Mouse (Mus musculus) gastrocnemius, adult 8-10 months (tissue): ENCODE measurements around the gene Rfpl4. TPM values are rescaled to one million over a fixed set of nuclear protein-coding genes. Genes with fewer than 3 reads are reported as not detected.
"Not testable (repeated sequence)": the region's sequence is repeated elsewhere in the genome, so short reads cannot be mapped to it uniquely, and the experiment has no call there.

Experiments used
- DNase-seq, 2 experiments: peaks; one replicate each; pipeline ENCODE4 v3.0.0; 2022; ENCODE audit warnings: low spot score in 2 of 2
- microRNA-seq: library from miRNA; unstranded; fragments of <30 nt; microRNA quantifications from one replicate; pipeline ENCODE4 v1.2.0, GENCODE M21; 2022
- total RNA-seq, 4 experiments: library from RNA; stranded (reverse); gene quantifications; 2 replicates each; pipeline ENCODE4 v1.2.4; 2022

Rfpl4 gene
- total RNA-seq, 4 experiments from 2014 or later, result not detected

- no peak for DNase-seq
Measured at GRCm38 (mm10) chr7:5080815-5081214, 35.9 kb downstream of the Rfpl4 start.

- peak; percentile 92 to 94 for DNase-seq
Measured at GRCm38 (mm10) chr7:5080010-5080751, 36.6 kb downstream of the Rfpl4 start, which contains the start of gene Epn1. Gene Epn1, plus strand, starts transcription at chr7:5080235.

GRCm38 (mm10) chr7:5079365-5080009, 37.3 kb downstream of the Rfpl4 start:
- not testable (repeated sequence) for DNase-seq

- DNase-seq, result no peak
Measured at GRCm38 (mm10) chr7:5076931-5077330, 39.8 kb downstream of the Rfpl4 start.

- no peak for DNase-seq
Measured at GRCm38 (mm10) chr7:5074984-5075383, 41.8 kb downstream of the Rfpl4 start.

GRCm38 (mm10) chr7:5073586-5073985, 43.2 kb downstream of the Rfpl4 start:
- no peak for DNase-seq

GRCm38 (mm10) chr7:5064886-5065285, 51.9 kb downstream of the Rfpl4 start:
- DNase-seq, result no peak

- no peak for DNase-seq
Measured at GRCm38 (mm10) chr7:5062360-5063001, 54.3 kb downstream of the Rfpl4 start.

GRCm38 (mm10) chr7:5061774-5062359, 54.9 kb downstream of the Rfpl4 start, which contains the start of gene U2af2:
Gene U2af2, plus strand, starts transcription at chr7:5062143.
- DNase-seq, result peak; percentile 83 to 92

GRCm38 (mm10) chr7:5060944-5061773, 55.6 kb downstream of the Rfpl4 start:
- DNase-seq, result peak; percentile 97

- peak; percentile 69 to 76 for DNase-seq
Measured at GRCm38 (mm10) chr7:5060239-5060731, 56.5 kb downstream of the Rfpl4 start.

Small RNA genes lying within 50 kb of the gene (microRNA-seq; reads per million reads assigned to microRNA genes)
- gene Gm26217, result not detected

Other genes starting within 250 kb of the Rfpl4 start
- 1 to 10 TPM; 3.5 to 5.0 (median 3.8) TPM for gene Isoc2b, start 246.7 kb downstream of the Rfpl4 start, total RNA-seq
- gene Isoc2a, start 239.8 kb downstream of the Rfpl4 start, total RNA-seq, result 10 to 100 TPM; 23.6 to 32.4 (median 28.2) TPM
- under 1 TPM in 3 of 4 experiments, not detected in 1; 0.29 to 0.81 (median 0.48) TPM for gene Gm36210, start 210.4 kb downstream of the Rfpl4 start, total RNA-seq
- 10 to 100 TPM in 2 of 4 experiments, 1 to 10 TPM in 2; 8.3 to 10.7 (median 9.7) TPM for gene Zfp628, start 201.7 kb downstream of the Rfpl4 start, total RNA-seq
- gene Nat14, start 194.9 kb downstream of the Rfpl4 start, total RNA-seq, result 1 to 10 TPM; 4.2 to 5.2 (median 4.6) TPM
- 1 to 10 TPM; 1.9 to 4.6 (median 2.5) TPM for gene Ssc5d, start 191.2 kb downstream of the Rfpl4 start, total RNA-seq
- gene Sbk2, start 152.5 kb downstream of the Rfpl4 start, total RNA-seq, result 10 to 100 TPM; 55.4 to 88.7 (median 62.8) TPM
- gene Sbk3, start 145.8 kb downstream of the Rfpl4 start, total RNA-seq, result 1 to 10 TPM in 3 of 4 experiments, under 1 TPM in 1; 0.58 to 1.6 (median 1.1) TPM
- 1 to 10 TPM; 7.1 to 9.8 (median 8.7) TPM for gene Zfp579, start 120.8 kb downstream of the Rfpl4 start, total RNA-seq
- gene Zfp524, start 102.5 kb downstream of the Rfpl4 start, total RNA-seq, result 10 to 100 TPM in 2 of 4 experiments, 1 to 10 TPM in 2; 8.3 to 11.7 (median 10.2) TPM
- 10 to 100 TPM; 22.4 to 25.7 (median 24.6) TPM for gene Fiz1, start 102.3 kb downstream of the Rfpl4 start, total RNA-seq
- not detected for gene Gm44973, start 101.5 kb downstream of the Rfpl4 start, total RNA-seq
- gene Zfp865, start 96.6 kb downstream of the Rfpl4 start, total RNA-seq, result 10 to 100 TPM; 12.4 to 16.3 (median 13.7) TPM
- gene Ccdc106, start 96.4 kb downstream of the Rfpl4 start, total RNA-seq, result not detected
- not detected for gene 4632433K11Rik, start 82.8 kb downstream of the Rfpl4 start, total RNA-seq
- gene Zfp784, start 78.5 kb downstream of the Rfpl4 start, total RNA-seq, result 1 to 10 TPM; 2.3 to 3.0 (median 2.7) TPM
- 1 to 10 TPM; 1.5 to 3.7 (median 3.1) TPM for gene Zfp580, start 65.4 kb downstream of the Rfpl4 start, total RNA-seq
- 10 to 100 TPM; 38.2 to 52.9 (median 47.0) TPM for gene U2af2, start 54.8 kb downstream of the Rfpl4 start, total RNA-seq
- 100 to 1,000 TPM; 164 to 200 (median 181) TPM for gene Epn1, start 36.7 kb downstream of the Rfpl4 start, total RNA-seq
- gene Rasl2-9, start 9.0 kb upstream of the Rfpl4 start, total RNA-seq, result 1 to 10 TPM; 2.1 to 2.9 (median 2.5) TPM
- gene Vmn1r55, start 32.7 kb upstream of the Rfpl4 start, total RNA-seq, result not detected
- gene Vmn1r56, start 79.8 kb upstream of the Rfpl4 start, total RNA-seq, result not detected
- not detected for gene Vmn1r57, start 101.5 kb upstream of the Rfpl4 start, total RNA-seq
- not detected for gene Gm5065, start 233.6 kb upstream of the Rfpl4 start, total RNA-seq
- not detected for gene Nlrp2, start 234.1 kb upstream of the Rfpl4 start, total RNA-seq